Mouse (Mus musculus) heart, adult 9 months (tissue): ENCODE measurements at regions not wholly inside any gene's neighbourhood (a gene's known extent, or its start where the extent isn't known, plus 50 kb on each side); places are given as distances from the start of the nearest gene placed in this dataset.

Experiments used
- DNase-seq, 2 experiments: peaks; one replicate each; pipeline ENCODE4 v3.0.0; 2022; ENCODE audit warnings: low spot score in 2 of 2

- peak in 1 of 2 experiments; percentile 65 for DNase-seq
These were observed 60.5 kb upstream of the Cdon start for GRCm38 (mm10) chr9:35360139-35361100.

- DNase-seq: peak in 1 of 2 experiments; percentile 36
These were observed 59.5 kb upstream of the Cdon start for GRCm38 (mm10) chr9:35361432-35361831.

GRCm38 (mm10) chr9:35362276-35362675, 58.7 kb upstream of the Cdon start:
- peak; percentile 63 to 82 for DNase-seq

DNA sequence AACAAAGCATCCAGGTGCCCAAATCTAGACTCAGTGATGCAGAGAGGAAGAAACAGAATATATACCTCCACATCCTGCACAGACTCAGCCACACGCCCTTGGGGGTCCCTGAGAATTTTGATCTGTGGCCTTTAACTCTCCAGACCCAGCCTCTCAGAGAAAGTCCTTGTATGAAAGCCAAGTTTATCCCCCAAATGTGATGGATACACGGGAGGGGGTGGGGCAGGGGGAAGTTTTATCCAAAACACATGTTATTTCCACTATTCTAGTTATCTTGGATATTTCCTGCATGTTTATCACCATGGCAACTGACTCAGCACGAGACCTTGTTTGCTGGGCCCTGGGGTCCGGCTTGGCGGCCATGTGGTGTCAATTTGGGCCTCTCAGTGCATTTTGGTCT, 57.8 kb upstream of the Cdon start:
- DNase-seq: no peak

DNA sequence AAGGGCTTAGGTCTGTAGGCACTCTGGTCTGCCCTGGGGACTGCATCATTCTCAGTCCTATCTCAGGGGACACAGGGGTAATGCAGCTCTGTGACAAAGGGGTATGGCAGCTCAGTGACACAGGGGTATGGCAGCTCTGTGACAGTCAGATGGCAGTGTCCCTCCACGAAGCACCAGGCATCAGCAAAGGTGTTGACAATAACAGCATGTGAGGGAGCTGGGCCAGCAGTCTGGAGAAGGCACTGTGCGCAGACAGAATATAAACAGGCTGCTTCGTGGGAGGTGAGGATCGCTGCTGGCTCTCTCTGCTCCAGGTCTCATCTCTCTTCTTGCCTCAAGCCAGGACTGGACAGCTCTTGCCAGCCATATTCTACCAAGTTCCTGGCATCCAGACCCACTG, 57.0 kb upstream of the Cdon start:
- DNase-seq: no peak

GRCm38 (mm10) chr9:35365975-35366374, 55.0 kb upstream of the Cdon start:
- DNase-seq: no peak

GRCm38 (mm10) chr9:35369063-35369462, 51.9 kb upstream of the Cdon start:
- DNase-seq: no peak

GRCm38 (mm10) chr9:35370031-35370430, 50.9 kb upstream of the Cdon start:
- no peak for DNase-seq

GRCm38 (mm10) chr9:35370895-35371294, 50.0 kb upstream of the Cdon start:
- no peak for DNase-seq
